In genomic region chr7:78914896-78915510, GRCm38 (mm10) we compare ENCODE assay signal across 21 mouse cellular contexts. TPM values are rescaled to one million over a fixed set of nuclear protein-coding genes. Genes with fewer than 3 reads are reported as not detected.
DNase-seq lines count a peak whose midpoint lies in the region; ATAC-seq and TF ChIP-seq lines count a peak whose summit lies in the region.
"Had no signal": no experiment of that assay in that cellular context is flagged by ENCODE, and none has a peak within 500 bp of the region (broad histone marks: within the 10 kb centered on the region; RNA-seq: fewer than 3 reads in every experiment).

No protein-coding gene starts in this region.

- peak overlapping the region; percentile 62 for H3K9ac ChIP-seq in MEL (ENCODE audit: control insufficient read depth, low read depth, low read length, poor library complexity, severe bottlenecking)
- no peak overlapping the region for H3K9ac ChIP-seq in forebrain, embryonic 16.5 days (replicated peaks; ENCODE audit: low read depth, low read length)
- H3K9ac ChIP-seq: hindbrain, embryonic 14.5 days; lung, embryonic 15.5 days; neural tube, embryonic 15.5 days had no signal

- no peak for TF ChIP-seq EP300 in MEL (IDR thresholded peaks at IDR 0.05; ENCODE audit: low read depth in 1 of 2, low read length in 2 of 2)

- peak overlapping the region; percentile 91 for H3K4me3 ChIP-seq in megakaryocyte, embryonic 14.5 days (replicated peaks)
- H3K4me3 ChIP-seq in MEL (ENCODE audit: control insufficient read depth in 1 of 2, insufficient read depth in 1 of 2, low read depth in 2 of 2, low read length in 2 of 2), result peak overlapping the region; percentile 64 to 91
- no peak overlapping the region for H3K4me3 ChIP-seq in forebrain, embryonic 16.5 days (replicated peaks; ENCODE audit: low read length)
- H3K4me3 ChIP-seq: heart, embryonic 10.5 days; lung, embryonic 15.5 days; neural tube, embryonic 15.5 days had no signal

- no peaks in the 10 kb centered on the region for H3K27me3 ChIP-seq in megakaryocyte, embryonic 14.5 days (replicated peaks)
- no peaks in the 10 kb centered on the region for H3K27me3 ChIP-seq in MEL (ENCODE audit: control insufficient read depth in 1 of 2, insufficient read depth in 2 of 2, low read length in 2 of 2)
- no peaks in the 10 kb centered on the region for H3K27me3 ChIP-seq in forebrain, embryonic 16.5 days (replicated peaks; ENCODE audit: control insufficient read depth, insufficient read depth, low read length)
- H3K27me3 ChIP-seq: lung, embryonic 15.5 days; neural tube, embryonic 15.5 days had no signal

- peak overlapping the region; percentile 86 for H3K27ac ChIP-seq in MEL (ENCODE audit: control insufficient read depth, low read depth, low read length)
- no peak overlapping the region for H3K27ac ChIP-seq in forebrain, embryonic 16.5 days (ENCODE audit: low read length)
- H3K27ac ChIP-seq: heart, embryonic 10.5 days; hindbrain, embryonic 14.5 days; neural tube, embryonic 15.5 days had no signal

- H3K4me1 ChIP-seq in megakaryocyte, embryonic 14.5 days, result peaks cover 87% of the 10 kb centered on the region
- H3K4me1 ChIP-seq in MEL (ENCODE audit: control insufficient read depth in 1 of 2, insufficient read depth in 2 of 2, low read length in 2 of 2), result peaks cover 5 to 38% of the 10 kb centered on the region in 2 experiments
- H3K4me1 ChIP-seq in forebrain, embryonic 16.5 days (replicated peaks; ENCODE audit: control insufficient read depth, insufficient read depth, low read length), result peaks cover 15% of the 10 kb centered on the region

- no peak for ATAC-seq in megakaryocyte, adult 5-6 weeks (ENCODE audit: poor library complexity, severe bottlenecking)
- peak; percentile 32 for ATAC-seq in erythroid progenitor cell, adult 5-6 weeks (replicated peaks; ENCODE audit: low FRiP score, poor library complexity, severe bottlenecking)
- ATAC-seq in forebrain, embryonic 16.5 days, result no peak

- TF ChIP-seq CTCF in MEL (IDR thresholded peaks at IDR 0.05 in 2 of 3, conservative IDR thresholded peaks at IDR 0.05 in 1 of 3; ENCODE audit: control insufficient read depth in 1 of 3, insufficient read depth in 1 of 3, low read depth in 2 of 3, low read length in 3 of 3, poor library complexity in 1 of 3, severe bottlenecking in 1 of 3), result no peak

- WGBS in forebrain, embryonic 16.5 days, result 87% methylated on average over 11 of the region's 11 CpGs

- no peaks in the 10 kb centered on the region for H3K9me3 ChIP-seq in megakaryocyte, embryonic 14.5 days
- H3K9me3 ChIP-seq in MEL (replicated peaks; ENCODE audit: insufficient read depth, low read length), result no peaks in the 10 kb centered on the region
- no peaks in the 10 kb centered on the region for H3K9me3 ChIP-seq in forebrain, embryonic 16.5 days (ENCODE audit: control insufficient read depth, low read length)
- H3K9me3 ChIP-seq: heart, embryonic 10.5 days; lung, embryonic 15.5 days; neural tube, embryonic 15.5 days had no signal

- no peak for TF ChIP-seq RAD21 in MEL (IDR thresholded peaks at IDR 0.05; ENCODE audit: low read depth, low read length)

- peaks cover 65% of the 10 kb centered on the region for H3K36me3 ChIP-seq in megakaryocyte, embryonic 14.5 days (replicated peaks; ENCODE audit: low read length)
- peaks cover 0 to 27% of the 10 kb centered on the region in 2 experiments; a peak in 3 of 4 replicates for H3K36me3 ChIP-seq in MEL (ENCODE audit: control insufficient read depth in 1 of 2, insufficient read depth in 2 of 2, low read length in 2 of 2)
- H3K36me3 ChIP-seq in forebrain, embryonic 16.5 days (ENCODE audit: control insufficient read depth, insufficient read depth), result no peaks in the 10 kb centered on the region
- H3K36me3 ChIP-seq: heart, embryonic 10.5 days; neural tube, embryonic 15.5 days had no signal

- no peak for TF ChIP-seq POLR2A in MEL (IDR thresholded peaks at IDR 0.05; ENCODE audit: control insufficient read depth in 1 of 2, insufficient read depth in 1 of 2, low read depth in 1 of 2, low read length in 2 of 2, poor library complexity in 1 of 2)

- peaks cover 11% of the 10 kb centered on the region for H3K79me2 ChIP-seq in MEL (ENCODE audit: control insufficient read depth, insufficient read depth, low read length, poor library complexity)

- H3K4me2 ChIP-seq in forebrain, embryonic 16.5 days (ENCODE audit: low read length), result no peak overlapping the region
- H3K4me2 ChIP-seq: hindbrain, embryonic 14.5 days; neural tube, embryonic 15.5 days had no signal

- no peak for DNase-seq in MEL (ENCODE audit: low read depth, low spot score)
- DNase-seq in spleen, postnatal 36 days (ENCODE audit: low spot score in 2 of 2), result peak; percentile 29 to 42
- DNase-seq in adrenal gland, adult 2 months, result no peak
- no peak for DNase-seq in right cerebral cortex, adult 2 months (ENCODE audit: low spot score in 2 of 2)
- DNase-seq: adrenal gland, postnatal 10 days; cerebellum, adult 2 months; gastrocnemius, postnatal 14 days; heart, postnatal 14 days; kidney, adult 8-10 months; kidney, postnatal 36 days; layer of hippocampus, postnatal 36 days; retina, postnatal 1 day; thymus, postnatal 14 days had no signal

TF ChIP-seq in MEL, 35 proteins besides CTCF, POLR2A, EP300 and RAD21:
- TF ChIP-seq POLR2AphosphoS5 (IDR thresholded peaks at IDR 0.05; ENCODE audit: borderline replicate concordance, low read depth, low read length) (no peak), MYC (IDR thresholded peaks at IDR 0.05; ENCODE audit: low read depth, low read length) (no peak), KAT2A (conservative IDR thresholded peaks at IDR 0.05; ENCODE audit: low read depth, low read length) (no peak), SMC3 (IDR thresholded peaks at IDR 0.05; ENCODE audit: low read depth, low read length) (no peak), UBTF (IDR thresholded peaks at IDR 0.05; ENCODE audit: borderline replicate concordance, insufficient read depth, low read depth, low read length) (no peak), NELFE (IDR thresholded peaks at IDR 0.05; ENCODE audit: low read depth, low read length) (no peak), SIN3A (IDR thresholded peaks at IDR 0.05; ENCODE audit: low read length) (no peak), BHLHE40 (IDR thresholded peaks at IDR 0.05; ENCODE audit: borderline replicate concordance, low read depth, low read length) (no peak), JUND (IDR thresholded peaks at IDR 0.05; ENCODE audit: low read depth, low read length) (no peak), ETS1 (IDR thresholded peaks at IDR 0.05; ENCODE audit: low read depth, low read length) (no peak), MXI1 (IDR thresholded peaks at IDR 0.05; ENCODE audit: low read depth, low read length) (no peak), POLR2AphosphoS2 (IDR thresholded peaks at IDR 0.05; ENCODE audit: low read length) (no peak), ZNF384 (IDR thresholded peaks at IDR 0.05; ENCODE audit: low read depth, low read length) (no peak), HCFC1 (IDR thresholded peaks at IDR 0.05; ENCODE audit: low read depth, low read length) (no peak), GABPA (IDR thresholded peaks at IDR 0.05; ENCODE audit: low read depth, low read length) (no peak), USF2 (IDR thresholded peaks at IDR 0.05; ENCODE audit: borderline replicate concordance in 1 of 2, insufficient read depth in 1 of 2, low read depth in 1 of 2, low read length in 2 of 2) (no peak), TBP (IDR thresholded peaks at IDR 0.05; ENCODE audit: low read depth, low read length) (no peak), ZKSCAN1 (IDR thresholded peaks at IDR 0.05; ENCODE audit: low read depth, low read length) (no peak), MAZ (IDR thresholded peaks at IDR 0.05; ENCODE audit: low read depth, low read length) (no peak), NRF1 (IDR thresholded peaks at IDR 0.05; ENCODE audit: insufficient read depth, low read depth, low read length, poor library complexity, severe bottlenecking) (no peak)
TF ChIP-seq in MEL: peak in this region for 0.

RNA-seq across cellular contexts. Expression of gene Isg20, which starts 1.8 kb away (rescaled TPM):
- 31.4 and 127 TPM in 2 replicates for polyA plus RNA-seq in megakaryocyte, embryonic 14.5 days (2012; ENCODE audit: insufficient read depth, low replicate concordance)
- 25.8 and 30.9 TPM in 2 replicates for total RNA-seq in megakaryocyte, adult 5-6 weeks (2015)
- total RNA-seq in megakaryocyte, adult 5-6 weeks (2017), result 10.6 and 12.1 TPM in 2 replicates
- 63.1 and 70.3 TPM in 2 replicates for total RNA-seq in MEL (2012; rRNA removed)
- polyA plus RNA-seq in MEL (2012; ENCODE audit: insufficient read depth in 1 of 2, insufficient read length in 2 of 2, low read depth in 1 of 2, low replicate concordance in 2 of 2, missing spikeins in 1 of 2), result 100 to 1,000 TPM; 105 to 240 TPM
- 649 and 766 TPM in 2 replicates for total RNA-seq in erythroid progenitor cell, adult 5-6 weeks (2015; ENCODE audit: low replicate concordance)
- total RNA-seq in erythroid progenitor cell, adult 5-6 weeks (2017; ENCODE audit: low replicate concordance), result 322 and 333 TPM in 2 replicates
- total RNA-seq in adrenal gland, adult 2 months (2021), result 10 to 100 TPM in 1 of 2 experiments, 1 to 10 TPM in 1; 5.7 to 12.1 TPM
- 6.9 and 9.5 TPM in 2 replicates for polyA plus RNA-seq in adrenal gland, adult 2 months (2012; rRNA removed)
- 2.0 TPM in 2 replicates for polyA plus RNA-seq in forebrain, embryonic 16.5 days (2015; fragmentation: Nextera tagmentation; extraction: Ambion mirVana)

RNA-seq across cellular contexts. Expression of gene Aen, which starts 19.3 kb away (rescaled TPM):
- polyA plus RNA-seq in megakaryocyte, embryonic 14.5 days (2012; ENCODE audit: insufficient read depth, low replicate concordance), result 34.1 and 96.8 TPM in 2 replicates
- total RNA-seq in megakaryocyte, adult 5-6 weeks (2015), result 3.9 and 5.6 TPM in 2 replicates
- total RNA-seq in megakaryocyte, adult 5-6 weeks (2017), result 13.2 and 18.4 TPM in 2 replicates
- 72.5 and 95.9 TPM in 2 replicates for total RNA-seq in MEL (2012; rRNA removed)
- polyA plus RNA-seq in MEL (2012; ENCODE audit: insufficient read depth in 1 of 2, insufficient read length in 2 of 2, low read depth in 1 of 2, low replicate concordance in 2 of 2, missing spikeins in 1 of 2), result 10 to 100 TPM in 1 of 2 experiments, not detected in 1; 97.7 TPM
- 5.9 and 6.5 TPM in 2 replicates for total RNA-seq in erythroid progenitor cell, adult 5-6 weeks (2015; ENCODE audit: low replicate concordance)
- 5.1 and 9.4 TPM in 2 replicates for total RNA-seq in erythroid progenitor cell, adult 5-6 weeks (2017; ENCODE audit: low replicate concordance)
- total RNA-seq in adrenal gland, adult 2 months (2021), result 10 to 100 TPM; 36.7 to 41.4 TPM
- polyA plus RNA-seq in adrenal gland, adult 2 months (2012; rRNA removed), result 22.9 and 33.3 TPM in 2 replicates
- polyA plus RNA-seq in forebrain, embryonic 16.5 days (2015; fragmentation: Nextera tagmentation; extraction: Ambion mirVana), result 60.1 and 65.6 TPM in 2 replicates

Comparison
In these comparisons a context has a peak if more than half of its experiments do, and no peak if none do; other contexts are left out.
1. DNase-seq: peak in spleen, postnatal 36 days (2 of 2); none in MEL (single experiment), adrenal gland, adult 2 months (single experiment) and right cerebral cortex, adult 2 months (0 of 2).